Mouse (Mus musculus) CH12.LX (cell line): ENCODE data around the gene Card10. TPM values are rescaled to one million over a fixed set of nuclear protein-coding genes. Genes with fewer than 3 reads are reported as not detected.

ENCODE experiments used
- DNase-seq: peaks from one replicate; pipeline ENCODE4 v3.0.0-alpha.2; 2013; ENCODE audit errors: extremely low read depth
- H3K27ac ChIP-seq: 2 replicates; pipeline ENCODE4 v1.5.1; 2012; ENCODE audit warnings: low read depth, mild to moderate bottlenecking, control low read depth, moderate library complexity; ENCODE audit not compliant: insufficient read depth
- H3K27me3 ChIP-seq: replicated peaks from 2 replicates; pipeline ENCODE3; 2012; ENCODE audit warnings: inconsistent platforms
- H3K36me3 ChIP-seq, 2 experiments: replicated peaks in 1 of 2; 2 replicates each; pipeline versions ENCODE3 to v1.6.1; 2012; ENCODE audit warnings: inconsistent platforms in 1 of 2, low read length in 1 of 2, mild to moderate bottlenecking in 1 of 2, mixed read lengths in 1 of 2, moderate library complexity in 1 of 2; ENCODE audit not compliant: control insufficient read depth in 1 of 2, insufficient read depth in 1 of 2
- H3K4me1 ChIP-seq, 2 experiments: 2 replicates each; pipeline ENCODE4 v1.6.1; 2012; ENCODE audit warnings: inconsistent platforms in 1 of 2, moderate library complexity in 1 of 2; ENCODE audit not compliant: insufficient read depth in 2 of 2, control insufficient read depth in 1 of 2
- H3K4me2 ChIP-seq: 2 replicates; pipeline ENCODE4 v1.6.1; 2012; ENCODE audit warnings: low read depth, mild to moderate bottlenecking, control low read depth; ENCODE audit not compliant: poor library complexity, insufficient read depth, severe bottlenecking
- H3K4me3 ChIP-seq, 3 experiments: fragments of 150-350 bp in 1 of 3; sonication (generic) in 1 of 3; replicated peaks in 1 of 3; 2 replicates each; pipeline versions ENCODE3 to v1.5.1; 2011 to 2012; ENCODE audit warnings: low read depth in 2 of 3, low read length in 2 of 3, mild to moderate bottlenecking in 2 of 3, moderate library complexity in 2 of 3, control low read depth in 1 of 3, improper control_type of control experiment in 1 of 3, inconsistent platforms in 1 of 3, mixed read lengths in 1 of 3; ENCODE audit not compliant: poor library complexity in 1 of 3
- H3K79me2 ChIP-seq: replicated peaks from 2 replicates; pipeline ENCODE4 v1.6.1; 2012; ENCODE audit warnings: mild to moderate bottlenecking, moderate library complexity; ENCODE audit not compliant: control insufficient read depth, poor library complexity, insufficient read depth, severe bottlenecking; ENCODE audit errors: extremely low read depth
- H3K9ac ChIP-seq: 2 replicates; pipeline ENCODE4 v1.6.1; 2012; ENCODE audit warnings: low read depth, mild to moderate bottlenecking, control low read depth, moderate library complexity; ENCODE audit not compliant: insufficient read depth
- H3K9me3 ChIP-seq: replicated peaks from 2 replicates; pipeline ENCODE3; 2012; ENCODE audit warnings: low read length, inconsistent platforms, mixed read lengths
- BHLHE40 ChIP-seq: IDR thresholded peaks from 2 replicates; pipeline ENCODE4 v1.6.1; 2011; ENCODE audit warnings: mild to moderate bottlenecking, low read depth, low read length, improper control_type of control experiment
- CTCF ChIP-seq, 2 experiments: IDR thresholded peaks in 1 of 2; conservative IDR thresholded peaks in 1 of 2; 2 replicates each; pipeline ENCODE4 v1.5.1; 2011 to 2012; ENCODE audit warnings: low read depth in 2 of 2, low read length in 2 of 2, improper control_type of control experiment in 1 of 2, inconsistent platforms in 1 of 2, mild to moderate bottlenecking in 1 of 2, moderate library complexity in 1 of 2
- E2F4 ChIP-seq: IDR thresholded peaks from 2 replicates; pipeline ENCODE4 v1.6.1; 2011; ENCODE audit warnings: low read depth, low read length, improper control_type of control experiment; ENCODE audit not compliant: insufficient replicate concordance
- ELF1 ChIP-seq: IDR thresholded peaks from 2 replicates; pipeline ENCODE4 v1.6.1; 2014; ENCODE audit warnings: low read depth, mild to moderate bottlenecking, inconsistent platforms, low read length, improper control_type of control experiment
- EP300 ChIP-seq: IDR thresholded peaks from 2 replicates; pipeline ENCODE4 v1.6.1; 2011; ENCODE audit warnings: low read length, improper control_type of control experiment
- GABPA ChIP-seq: IDR thresholded peaks from 2 replicates; pipeline ENCODE4 v1.6.1; 2012; ENCODE audit warnings: low read depth, low read length, improper control_type of control experiment, inconsistent platforms; ENCODE audit not compliant: insufficient replicate concordance
- IRF4 ChIP-seq: IDR thresholded peaks from 2 replicates; pipeline ENCODE4 v1.6.1; 2014; ENCODE audit warnings: low read depth, mild to moderate bottlenecking, inconsistent platforms, low read length, improper control_type of control experiment
- JUN ChIP-seq: IDR thresholded peaks from 2 replicates; pipeline ENCODE4 v1.6.1; 2011; ENCODE audit warnings: low read depth, mild to moderate bottlenecking, low read length, improper control_type of control experiment, moderate library complexity; ENCODE audit not compliant: insufficient read depth
- KAT2A ChIP-seq: IDR thresholded peaks from 2 replicates; pipeline ENCODE4 v1.6.1; 2012; ENCODE audit warnings: low read length, improper control_type of control experiment, inconsistent platforms; ENCODE audit not compliant: insufficient replicate concordance
- MAFK ChIP-seq: IDR thresholded peaks from 2 replicates; pipeline ENCODE4 v1.6.1; 2011; ENCODE audit warnings: low read length, improper control_type of control experiment; ENCODE audit not compliant: insufficient replicate concordance
- MAZ ChIP-seq: IDR thresholded peaks from 2 replicates; pipeline ENCODE4 v1.6.1; 2012; ENCODE audit warnings: low read depth, mild to moderate bottlenecking, inconsistent platforms, low read length, improper control_type of control experiment, moderate library complexity
- MXI1 ChIP-seq: IDR thresholded peaks from 2 replicates; pipeline ENCODE4 v1.6.1; 2011; ENCODE audit warnings: mild to moderate bottlenecking, low read depth, low read length, improper control_type of control experiment
- NELFE ChIP-seq: IDR thresholded peaks from 2 replicates; pipeline ENCODE4 v1.6.1; 2011; ENCODE audit warnings: low read depth, low read length, improper control_type of control experiment
- NRF1 ChIP-seq: IDR thresholded peaks from 2 replicates; pipeline ENCODE4 v1.6.1; 2014; ENCODE audit warnings: low read depth, mild to moderate bottlenecking, inconsistent platforms, low read length, improper control_type of control experiment, moderate library complexity
- PAX5 ChIP-seq: IDR thresholded peaks from 2 replicates; pipeline ENCODE4 v1.6.1; 2012; ENCODE audit warnings: low read length, inconsistent platforms, mixed read lengths
- POLR2AphosphoS2 ChIP-seq: IDR thresholded peaks from 2 replicates; pipeline ENCODE4 v1.6.1; 2011; ENCODE audit warnings: low read depth, low read length, improper control_type of control experiment
- RCOR1 ChIP-seq: conservative IDR thresholded peaks from 2 replicates; pipeline ENCODE4 v1.6.1; 2012; ENCODE audit warnings: low read depth, mild to moderate bottlenecking, inconsistent platforms, low read length, improper control_type of control experiment
- SMC3 ChIP-seq: IDR thresholded peaks from 2 replicates; pipeline ENCODE4 v1.6.1; 2011; ENCODE audit warnings: low read depth, low read length, improper control_type of control experiment
- UBTF ChIP-seq: IDR thresholded peaks from 2 replicates; pipeline ENCODE4 v1.6.1; 2012; ENCODE audit warnings: low read depth, mild to moderate bottlenecking, inconsistent platforms, low read length, improper control_type of control experiment, moderate library complexity
- USF1 ChIP-seq: IDR thresholded peaks from 2 replicates; pipeline ENCODE4 v1.6.1; 2014; ENCODE audit warnings: low read depth, mild to moderate bottlenecking, inconsistent platforms, low read length, improper control_type of control experiment
- ZKSCAN1 ChIP-seq: IDR thresholded peaks from 2 replicates; pipeline ENCODE4 v1.6.1; 2012; ENCODE audit warnings: low read depth, inconsistent platforms, low read length, improper control_type of control experiment, borderline replicate concordance
- ZMIZ1 ChIP-seq: IDR thresholded peaks from 2 replicates; pipeline ENCODE4 v1.6.1; 2012; ENCODE audit warnings: low read depth, mild to moderate bottlenecking, inconsistent platforms, low read length, improper control_type of control experiment
- ZNF384 ChIP-seq: IDR thresholded peaks from 2 replicates; pipeline ENCODE4 v1.6.1; 2012; ENCODE audit warnings: low read depth, low read length, improper control_type of control experiment, inconsistent platforms
- dilution Hi-C: fragments of 300-500 bp; cut with MboI; formaldehyde crosslinking; loops from 2 replicates; pipeline ENCODE4 v1.14.3; 2020; ENCODE audit warnings: low sequenced_read_pairs; ENCODE audit not compliant: extremely low pct_unique_long_range_greater_than_20kb, extremely low pct_ligation_motif_present
- in situ Hi-C: fragments of 300-500 bp; cut with MboI; formaldehyde crosslinking; loops from 3 replicates; pipeline ENCODE4 v1.14.3; 2019; ENCODE audit warnings: low sequenced_read_pairs, low pct_ligation_motif_present, low pct_unique_long_range_greater_than_20kb, mixed read lengths
- polyA plus RNA-seq: library from polyadenylated mRNA; unstranded; fragments of >175 nt; gene quantifications from 2 replicates; pipeline ENCODE4 v1.2.1, GENCODE M21; 2012; ENCODE audit warnings: low read depth; ENCODE audit not compliant: insufficient read length
- total RNA-seq, 2 experiments: library from RNA; depleted of rRNA; stranded (reverse); fragments of 300-350 nt in 1 of 2; fragments of >200 nt in 1 of 2; gene quantifications; 2 replicates each; pipeline ENCODE4 v1.2.3; 2012 to 2014

Card10 gene
- total and polyA plus RNA-seq, 3 experiments, result 0.08 TPM; not detected in 2

DNA sequence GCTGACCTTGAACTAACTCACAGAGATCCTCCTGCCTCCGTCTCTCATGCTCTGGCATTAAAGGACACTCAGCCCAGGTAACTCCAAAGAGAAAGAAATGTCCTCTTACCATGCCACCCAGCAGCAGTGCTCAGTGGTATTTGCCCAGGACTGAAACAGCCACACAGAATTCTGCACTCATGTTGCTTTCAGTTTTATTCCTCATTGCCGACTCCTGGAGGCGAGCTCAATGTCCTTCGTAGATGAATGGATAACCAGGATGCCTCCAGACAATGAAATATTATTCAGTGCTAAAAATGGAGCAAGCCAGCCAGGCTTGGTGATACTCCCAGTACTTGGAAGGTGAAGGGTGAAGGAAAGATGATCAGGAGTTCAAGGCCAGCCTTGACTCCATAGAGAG, 10.8 kb upstream of the Card10 start:
- no peak for DNase-seq
- TF ChIP-seq UBTF (no peak), ZKSCAN1 (no peak), E2F4 (no peak), USF1 (no peak), GABPA (no peak), POLR2AphosphoS2 (no peak)
- TF ChIP-seq, all 38 proteins: peak for 0
- Histone ChIP-seq H3K4me3 (no peak overlapping the region), H3K36me3 (no peaks in the 10 kb centered on the region), H3K4me2 (no peak overlapping the region), H3K9me3 (peaks cover 16% of the 10 kb centered on the region), H3K4me1 (peaks cover 0 to 10% of the 10 kb centered on the region in 2 experiments; a peak in 2 of 4 replicates), H3K9ac (no peak overlapping the region), H3K27ac (no peak overlapping the region), H3K79me2 (no peaks in the 10 kb centered on the region), H3K27me3 (peaks cover 55% of the 10 kb centered on the region)
- dilution Hi-C loops (no loop called here), in situ Hi-C loops (no loop called here)

DNA sequence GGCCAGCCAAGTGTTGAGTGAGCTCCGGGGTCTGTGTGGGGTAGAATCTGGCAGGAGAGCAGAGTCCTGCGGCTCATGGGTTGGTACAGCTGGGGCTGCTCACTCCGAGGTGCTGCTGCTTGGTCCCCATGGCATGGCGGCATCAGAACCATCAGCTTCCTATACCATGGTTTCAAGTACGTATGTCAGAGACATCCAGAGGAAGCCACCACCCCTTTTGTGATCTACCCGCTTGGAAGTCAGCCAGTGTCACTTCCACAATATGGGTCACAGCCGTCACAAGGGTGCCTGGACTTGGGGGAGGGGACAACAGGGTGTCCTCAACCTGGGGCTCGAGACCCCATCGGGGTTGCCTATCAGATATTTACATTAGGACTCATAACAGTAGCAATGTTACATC, 7.3 kb upstream of the Card10 start:
- dilution Hi-C loops, result no loop called here
- no peak for DNase-seq

DNA sequence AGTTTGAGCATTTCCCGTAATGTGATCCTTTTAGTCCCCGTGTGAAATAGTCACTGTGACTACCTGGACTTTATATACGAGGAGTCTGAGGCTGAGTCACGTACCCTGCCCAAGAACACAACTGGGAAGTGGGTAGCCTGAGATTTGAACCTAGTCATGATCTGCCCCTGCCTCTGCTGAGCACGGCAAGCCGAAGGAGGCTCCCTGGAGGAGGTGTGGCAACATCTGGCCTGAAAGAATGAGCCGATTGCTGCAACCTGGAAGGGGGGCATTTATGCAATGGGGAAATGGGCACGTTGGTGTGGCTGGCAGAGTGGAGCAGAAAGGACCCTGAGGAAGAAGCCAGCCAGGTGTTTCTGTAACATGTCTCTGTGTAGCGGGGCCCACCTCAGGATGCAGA, 6.9 kb upstream of the Card10 start:
- in situ Hi-C loops, result no loop called here
- no peaks in the 10 kb centered on the region for H3K36me3 ChIP-seq
- H3K79me2 ChIP-seq, result no peaks in the 10 kb centered on the region
- peaks cover 6 to 15% of the 10 kb centered on the region in 2 experiments for H3K4me1 ChIP-seq
- H3K4me3 ChIP-seq, result no peak overlapping the region
- H3K4me2 ChIP-seq, result no peak overlapping the region
- no peak overlapping the region for H3K9ac ChIP-seq
- no peaks in the 10 kb centered on the region for H3K9me3 ChIP-seq
- dilution Hi-C loops, result no loop called here
- no peak for DNase-seq
- no peak for TF ChIP-seq ELF1
- no peak for TF ChIP-seq EP300
- no peak for TF ChIP-seq USF1
- no peak for TF ChIP-seq PAX5
- TF ChIP-seq RCOR1, result no peak
- no peak for TF ChIP-seq NELFE
- no peak for TF ChIP-seq MAZ
- TF ChIP-seq ZNF384, result no peak
- TF ChIP-seq KAT2A, result no peak
- TF ChIP-seq E2F4, result no peak
- no peak for TF ChIP-seq IRF4
- no peak for TF ChIP-seq BHLHE40
- TF ChIP-seq ZMIZ1, result no peak
- TF ChIP-seq SMC3, result no peak
- TF ChIP-seq JUN, result no peak
- TF ChIP-seq UBTF, result no peak
- no peak for TF ChIP-seq MAFK
- TF ChIP-seq ZKSCAN1, result no peak
- H3K27me3 ChIP-seq, result peaks cover 72% of the 10 kb centered on the region
- H3K27ac ChIP-seq, result no peak overlapping the region

More for the DNA sequence above, 7.3 kb upstream of the Card10 start:
- Histone ChIP-seq H3K4me2 (no peak overlapping the region), H3K4me3 (no peak overlapping the region), H3K27me3 (peaks cover 68% of the 10 kb centered on the region), H3K9me3 (no peaks in the 10 kb centered on the region), H3K9ac (no peak overlapping the region), H3K79me2 (no peaks in the 10 kb centered on the region), H3K4me1 (peaks cover 3 to 15% of the 10 kb centered on the region in 2 experiments; a peak in 3 of 4 replicates), H3K27ac (no peak overlapping the region), H3K36me3 (no peaks in the 10 kb centered on the region)
- in situ Hi-C loops, result no loop called here
- TF ChIP-seq MXI1, result no peak
- no peak for TF ChIP-seq MAZ
- no peak for TF ChIP-seq ZNF384
- no peak for TF ChIP-seq NRF1
- no peak for TF ChIP-seq EP300
- TF ChIP-seq CTCF (conservative IDR thresholded peaks at IDR 0.05 in 1 of 2, IDR thresholded peaks at IDR 0.05 in 1 of 2; ENCODE audit: low read depth in 2 of 2, low read length in 2 of 2), result no peak
